Mouse (Mus musculus) stomach, embryonic 15.5 days (tissue): ENCODE results near the gene Tnfsf14. TPM values are rescaled to one million over a fixed set of nuclear protein-coding genes. Genes with fewer than 3 reads are reported as not detected.

ENCODE experiments used
- ATAC-seq: fragments of 200-750 bp; cut with Nextera tagmentation; 2 replicates; pipeline ENCODE4 v1.8.0; 2017; ENCODE audit warnings: low read depth, moderate number of reproducible peaks, moderate TSS enrichment; ENCODE audit not compliant: insufficient read depth, low FRiP score
- H3K27ac ChIP-seq: fragments of 300-500 bp; sonication (generic); 2 replicates; pipeline ENCODE4 v1.5.1; 2015; ENCODE audit warnings: mild to moderate bottlenecking, inconsistent platforms
- H3K27me3 ChIP-seq: fragments of 300-500 bp; sonication (generic); replicated peaks from 2 replicates; pipeline ENCODE4 v1.6.1; 2015; ENCODE audit warnings: inconsistent platforms
- H3K36me3 ChIP-seq: fragments of 300-500 bp; sonication (generic); 2 replicates; pipeline ENCODE4 v1.6.1; 2015; ENCODE audit warnings: inconsistent platforms
- H3K4me1 ChIP-seq: fragments of 300-500 bp; sonication (generic); 2 replicates; pipeline ENCODE4 v1.6.1; 2015; ENCODE audit warnings: inconsistent platforms
- H3K4me2 ChIP-seq: fragments of 300-500 bp; sonication (generic); 2 replicates; pipeline ENCODE4 v1.6.1; 2015; ENCODE audit warnings: mild to moderate bottlenecking, inconsistent platforms
- H3K4me3 ChIP-seq: fragments of 300-500 bp; sonication (generic); replicated peaks from 2 replicates; pipeline ENCODE4 v1.5.1; 2015; ENCODE audit warnings: inconsistent platforms
- H3K9ac ChIP-seq: fragments of 300-500 bp; sonication (generic); 2 replicates; pipeline ENCODE4 v1.6.1; 2015; ENCODE audit warnings: inconsistent platforms
- H3K9me3 ChIP-seq: fragments of 300-500 bp; sonication (generic); 2 replicates; pipeline ENCODE4 v1.6.1; 2016; ENCODE audit warnings: inconsistent platforms
- WGBS: fragments of 180-500 bp; shearing (Covaris S2); methylation state at CpG from one replicate; pipeline ENCODE4 v1.1.7; 2015; 5-methylcytosine and 5-hydroxymethylcytosine counted together
- microRNA-seq: library from miRNA; unstranded; fragments of <30 nt; microRNA quantifications from one replicate; pipeline ENCODE4, GENCODE M21; 2016
- polyA plus RNA-seq: library from polyadenylated mRNA; unstranded; fragments of >200 nt; fragmentation: Nextera tagmentation; extraction: Ambion mirVana; gene quantifications from 2 replicates; pipeline ENCODE4 v1.2.1, GENCODE M21; 2015

Gene Tnfsf14
- polyA plus RNA-seq, 1 experiment from 2014 or later = 0.32 TPM

DNA sequence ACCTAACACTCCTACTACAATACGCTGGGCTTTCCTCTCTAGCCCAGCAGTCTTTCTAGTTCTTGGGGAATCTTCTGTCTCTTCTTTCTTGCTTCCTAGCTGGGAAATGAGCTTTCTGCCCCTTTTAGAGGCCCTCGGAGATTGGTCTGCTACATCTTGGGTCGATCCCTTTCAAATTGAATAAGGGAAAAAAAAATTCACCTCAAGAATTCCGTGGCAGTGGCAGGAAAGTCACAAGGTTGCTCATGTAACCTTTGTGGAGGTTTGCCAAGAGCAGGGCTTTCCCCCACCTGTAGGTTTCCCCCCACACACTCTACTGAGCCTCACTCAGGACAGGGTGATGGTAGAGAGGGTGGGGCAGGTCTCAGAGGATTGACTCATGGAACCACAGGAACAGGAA is 40.2 kb downstream of the Tnfsf14 start:
- WGBS = 77% methylated on average over 4 of the region's 4 CpGs
- H3K9ac ChIP-seq = no peak overlapping the region
- H3K4me3 ChIP-seq = no peak overlapping the region
- H3K4me1 ChIP-seq = peaks cover 8% of the 10 kb centered on the region; the same call in 1 of the 2 replicates
- H3K27ac ChIP-seq = no peak overlapping the region
- H3K9me3 ChIP-seq = no peaks in the 10 kb centered on the region
- peaks cover 17% of the 10 kb centered on the region for H3K27me3 ChIP-seq
- no peak overlapping the region for H3K4me2 ChIP-seq
- no peak for ATAC-seq
- no peaks in the 10 kb centered on the region for H3K36me3 ChIP-seq

GRCm38 (mm10) chr17:57153006-57153405 is 41.0 kb downstream of the Tnfsf14 start:
- Histone ChIP-seq H3K9ac (no peak overlapping the region), H3K9me3 (no peaks in the 10 kb centered on the region), H3K4me2 (no peak overlapping the region), H3K27me3 (peaks cover 24% of the 10 kb centered on the region), H3K27ac (no peak overlapping the region), H3K4me1 (peaks cover 8% of the 10 kb centered on the region; the same call in 1 of the 2 replicates), H3K36me3 (no peaks in the 10 kb centered on the region), H3K4me3 (no peak overlapping the region)
- 88% methylated on average over 6 of the region's 6 CpGs for WGBS
- no peak for ATAC-seq

DNA sequence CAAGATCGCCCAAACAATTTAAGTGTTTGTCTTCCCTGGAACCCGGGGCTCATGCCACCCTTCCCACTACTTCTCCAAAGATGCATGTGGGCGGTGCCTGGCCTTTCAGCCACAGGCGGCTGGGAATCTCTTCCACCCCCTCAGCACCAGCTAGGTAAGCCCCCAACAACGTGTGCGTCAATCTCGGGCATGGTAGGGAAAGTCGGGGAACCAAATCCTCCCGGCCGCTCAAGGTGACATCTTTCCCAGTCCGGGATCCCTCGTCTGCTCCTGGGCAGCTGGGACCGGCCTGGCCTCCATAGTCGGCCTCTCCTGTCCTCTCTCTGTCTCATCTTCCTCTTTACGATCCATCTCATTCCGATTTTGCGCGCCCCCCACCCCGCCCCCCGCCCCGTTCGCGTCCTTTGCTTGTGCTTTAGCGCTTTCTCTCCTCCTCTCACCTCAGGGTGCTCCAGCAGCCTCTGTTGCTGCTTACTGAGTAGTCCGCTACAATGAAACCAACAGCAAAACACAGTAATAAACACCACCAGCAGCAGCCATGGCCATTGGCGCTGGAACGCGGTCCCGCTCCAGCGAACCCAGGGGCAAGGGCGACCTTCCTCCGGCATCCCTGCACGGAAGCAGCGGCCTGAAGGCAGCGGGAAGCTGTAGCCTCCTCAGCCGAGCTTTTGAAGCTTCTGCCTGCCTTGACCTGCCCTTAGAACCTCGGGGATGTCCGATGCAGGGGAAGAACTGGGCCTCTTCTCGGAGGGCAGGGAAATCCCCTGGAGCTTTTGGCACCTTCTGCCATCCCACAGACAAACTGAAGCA is 44.8 kb downstream of the Tnfsf14 start, which contains the start of gene Cd70:
Gene Cd70 (minus strand): TSS at position 784 of the 810 bp plus-strand sequence.
- H3K27me3 ChIP-seq = peaks cover 28% of the 10 kb centered on the region
- 2% methylated on average over 39 of the region's 39 CpGs for WGBS
- peak within 1 kb of the TSS; percentile 50 for H3K4me2 ChIP-seq
- H3K36me3 ChIP-seq = no peaks in the 10 kb centered on the region
- peaks cover 8% of the 10 kb centered on the region; the same call in 1 of the 2 replicates for H3K4me1 ChIP-seq
- no peak within 1 kb of the TSS for H3K27ac ChIP-seq
- no peak for ATAC-seq
- no peak within 1 kb of the TSS for H3K9ac ChIP-seq
- peak within 1 kb of the TSS; percentile 23 for H3K4me3 ChIP-seq
- H3K9me3 ChIP-seq = no peaks in the 10 kb centered on the region

- no peaks in the 10 kb centered on the region for H3K36me3 ChIP-seq
- peaks cover 28% of the 10 kb centered on the region for H3K27me3 ChIP-seq
- ATAC-seq = no peak
- H3K4me2 ChIP-seq = no peak overlapping the region
- H3K9me3 ChIP-seq = no peaks in the 10 kb centered on the region
- H3K4me3 ChIP-seq = no peak overlapping the region
- H3K27ac ChIP-seq = no peak overlapping the region
- H3K4me1 ChIP-seq = peaks cover 8% of the 10 kb centered on the region; the same call in 1 of the 2 replicates
- no peak overlapping the region for H3K9ac ChIP-seq
- 73% methylated on average over 4 of the region's 4 CpGs for WGBS
Measured at GRCm38 (mm10) chr17:57148343-57148742, 45.6 kb downstream of the Tnfsf14 start.

DNA sequence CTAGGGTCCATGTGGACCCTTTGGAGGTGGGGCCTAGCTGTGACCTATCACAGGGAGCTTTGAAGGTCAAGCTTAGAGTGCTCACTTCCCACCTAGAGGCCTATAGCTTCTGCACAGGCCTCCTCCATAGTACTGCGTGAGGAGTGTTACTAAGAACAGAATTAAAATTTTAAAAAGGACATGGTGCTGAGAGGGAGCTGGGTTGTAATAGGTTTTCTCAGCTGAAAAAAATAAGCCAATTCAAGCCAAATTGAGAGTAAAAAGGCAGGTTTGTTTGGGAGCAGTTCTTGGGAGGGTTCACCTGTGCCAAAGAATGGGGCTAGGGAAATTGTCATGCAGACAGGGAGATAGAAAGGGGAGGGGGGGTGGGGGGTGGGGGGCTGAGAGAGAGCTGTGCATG is 48.9 kb downstream of the Tnfsf14 start:
- H3K4me2 ChIP-seq = no peak overlapping the region
- no peak overlapping the region for H3K4me3 ChIP-seq
- 72% methylated on average over 1 of the region's 1 CpGs for WGBS
- H3K9ac ChIP-seq = no peak overlapping the region
- no peaks in the 10 kb centered on the region for H3K36me3 ChIP-seq
- no peaks in the 10 kb centered on the region for H3K9me3 ChIP-seq
- no peak overlapping the region for H3K27ac ChIP-seq
- no peak for ATAC-seq
- peaks cover 8% of the 10 kb centered on the region; the same call in 1 of the 2 replicates for H3K4me1 ChIP-seq
- H3K27me3 ChIP-seq = peaks cover 25% of the 10 kb centered on the region

DNA sequence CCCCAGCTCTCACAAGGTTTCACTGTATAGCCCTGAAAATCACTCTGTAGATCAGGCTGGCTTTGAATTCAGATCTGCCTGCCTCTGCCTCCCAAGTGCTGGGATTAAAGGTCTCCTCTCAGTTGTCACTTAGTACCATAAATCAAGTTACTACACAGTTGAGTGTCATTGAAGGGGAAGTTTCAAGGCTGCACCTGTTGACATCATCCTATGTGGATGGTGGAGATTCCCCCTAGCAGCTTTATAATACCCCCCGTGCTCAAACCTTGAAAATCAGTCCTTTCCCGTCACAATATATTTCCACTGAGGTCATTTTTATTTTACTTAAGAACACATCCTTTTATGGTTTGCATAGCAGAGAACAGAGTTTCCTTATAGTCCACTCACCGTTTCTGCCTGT is 50.3 kb downstream of the Tnfsf14 start:
- Histone ChIP-seq H3K9ac (no peak overlapping the region), H3K36me3 (no peaks in the 10 kb centered on the region), H3K4me1 (no peaks in the 10 kb centered on the region), H3K27ac (no peak overlapping the region), H3K4me2 (no peak overlapping the region), H3K27me3 (peaks cover 11% of the 10 kb centered on the region), H3K9me3 (no peaks in the 10 kb centered on the region), H3K4me3 (no peak overlapping the region)
- WGBS = 65% methylated on average over 3 of the region's 3 CpGs
- ATAC-seq = no peak

GRCm38 (mm10) chr17:57139708-57140107 is 54.3 kb downstream of the Tnfsf14 start:
- ATAC-seq = no peak
- H3K9ac ChIP-seq = no peak overlapping the region
- no peaks in the 10 kb centered on the region for H3K27me3 ChIP-seq
- no peak overlapping the region for H3K4me2 ChIP-seq
- 84% methylated on average over 3 of the region's 3 CpGs for WGBS
- no peak overlapping the region for H3K4me3 ChIP-seq
- no peaks in the 10 kb centered on the region for H3K9me3 ChIP-seq
- H3K4me1 ChIP-seq = no peaks in the 10 kb centered on the region
- no peaks in the 10 kb centered on the region for H3K36me3 ChIP-seq
- H3K27ac ChIP-seq = no peak overlapping the region

Small RNA genes within 50 kb of the gene (microRNA-seq; reads per million reads assigned to microRNA genes)
- not detected for gene Mir6978

Other genes starting within 250 kb of the Tnfsf14 start
- 0.06 and 0.15 TPM in 2 replicates for gene Acer1, start 212.1 kb downstream of the Tnfsf14 start, polyA plus RNA-seq
- 144 and 147 TPM in 2 replicates for gene Clpp, start 203.9 kb downstream of the Tnfsf14 start, polyA plus RNA-seq
- gene Alkbh7, start 196.8 kb downstream of the Tnfsf14 start, polyA plus RNA-seq = 36.6 and 38.9 TPM in 2 replicates
- gene Pspn, start 194.2 kb downstream of the Tnfsf14 start, polyA plus RNA-seq = 0.32 and 0.43 TPM in 2 replicates
- gene Gtf2f1, start 182.9 kb downstream of the Tnfsf14 start, polyA plus RNA-seq = 58.2 and 61.1 TPM in 2 replicates
- 0.51 and 0.58 TPM in 2 replicates for gene Gm17949, start 182.7 kb downstream of the Tnfsf14 start, polyA plus RNA-seq
- 39.4 and 41.0 TPM in 2 replicates for gene Khsrp, start 162.7 kb downstream of the Tnfsf14 start, polyA plus RNA-seq
- gene Slc25a41, start 152.5 kb downstream of the Tnfsf14 start, polyA plus RNA-seq = not detected in 2 replicates
- gene Crb3, start 135.1 kb downstream of the Tnfsf14 start, polyA plus RNA-seq = 50.8 and 60.8 TPM in 2 replicates
- 8.7 and 10.0 TPM in 2 replicates for gene Slc25a23, start 134.3 kb downstream of the Tnfsf14 start, polyA plus RNA-seq
- gene Dennd1c, start 115.7 kb downstream of the Tnfsf14 start, polyA plus RNA-seq = 6.3 and 8.2 TPM in 2 replicates
- 20.3 and 23.9 TPM in 2 replicates for gene Tubb4a, start 106.4 kb downstream of the Tnfsf14 start, polyA plus RNA-seq
- gene Tnfsf9, start 88.9 kb downstream of the Tnfsf14 start, polyA plus RNA-seq = 9.5 and 10.1 TPM in 2 replicates
- gene Cd70, start 44.4 kb downstream of the Tnfsf14 start, polyA plus RNA-seq = 0.15 TPM in 1 of 2 replicates, not detected in the other
- 9.5 and 20.2 TPM in 2 replicates for gene C3, start 34.0 kb upstream of the Tnfsf14 start, polyA plus RNA-seq
- gene Gpr108, start 54.3 kb upstream of the Tnfsf14 start, polyA plus RNA-seq = 41.4 and 44.3 TPM in 2 replicates
- 43.1 and 43.7 TPM in 2 replicates for gene Trip10, start 55.3 kb upstream of the Tnfsf14 start, polyA plus RNA-seq
- 4.1 and 4.4 TPM in 2 replicates for gene Vav1, start 84.9 kb upstream of the Tnfsf14 start, polyA plus RNA-seq
- 7.2 and 7.7 TPM in 2 replicates for gene Adgre1, start 164.5 kb upstream of the Tnfsf14 start, polyA plus RNA-seq